Mouse (Mus musculus) lung, adult 2 months (tissue): ENCODE measurements around the gene Inpp4b.

Source experiments
- CTCF ChIP-seq: fragments of 200-500 bp; IDR thresholded peaks from 2 replicates; pipeline ENCODE4 v1.5.1; 2011; ENCODE audit warnings: mild to moderate bottlenecking, low read length, control low read depth; ENCODE audit not compliant: insufficient read depth
- POLR2A ChIP-seq: fragments of 200-500 bp; IDR thresholded peaks from 2 replicates; pipeline ENCODE4 v1.6.1; 2011; ENCODE audit warnings: low read depth, mild to moderate bottlenecking, control low read depth, low read length, borderline replicate concordance; ENCODE audit errors: extremely low read depth

- TF ChIP-seq CTCF (no peak), POLR2A (no peak)
Observed at GRCm38 (mm10) chr8:81527661-81528060, 185.3 kb downstream of the Inpp4b start.
